Mouse (Mus musculus): ENCODE data around the gene Loxl4.

- TF ChIP-seq CTCF (IDR thresholded peaks at IDR 0.05; ENCODE audit: borderline replicate concordance, extremely low read depth, insufficient read depth, insufficient read length) = no peak
- no peak for TF ChIP-seq POLR2A (IDR thresholded peaks at IDR 0.05; ENCODE audit: borderline replicate concordance, extremely low read depth, insufficient read depth, insufficient read length, poor library complexity, severe bottlenecking)
These were observed 15.5 kb upstream of the Loxl4 start for GRCm38 (mm10) chr19:42628068-42628467.
